Mouse (Mus musculus): Measurements from ENCODE around the gene Timp2.

GRCm38 (mm10) chr11:118259580-118259979 is 96.0 kb downstream of the Timp2 start:
- TF ChIP-seq GATA1 (IDR thresholded peaks at IDR 0.05; ENCODE audit: borderline replicate concordance, low read length) (no peak), FLI1 (IDR thresholded peaks at IDR 0.05; ENCODE audit: low read length) (no peak)
